Mouse (Mus musculus) bone marrow macrophage, adult 2 months (primary cell): Measurements from ENCODE around the gene Apof. TPM values are rescaled to one million over a fixed set of nuclear protein-coding genes. Genes with fewer than 3 reads are reported as not detected.
"Not testable (repeated sequence)": the region's sequence is repeated elsewhere in the genome, so short reads cannot be mapped to it uniquely, and the experiment has no call there.

Experiments used
- H3K27ac ChIP-seq: 2 replicates; pipeline ENCODE4 v1.5.1; 2012; ENCODE audit warnings: low read depth, low read length; ENCODE audit not compliant: insufficient read depth
- H3K4me1 ChIP-seq: 2 replicates; pipeline ENCODE4 v1.6.1; 2012; ENCODE audit warnings: low read length; ENCODE audit not compliant: control insufficient read depth, insufficient read depth
- H3K4me3 ChIP-seq: 2 replicates; pipeline ENCODE4 v1.5.1; 2012; ENCODE audit warnings: mild to moderate bottlenecking, low read length, moderate library complexity; ENCODE audit not compliant: insufficient read depth
- CTCF ChIP-seq: IDR thresholded peaks from 2 replicates; pipeline ENCODE4 v1.5.1; 2012; ENCODE audit warnings: low read depth, mild to moderate bottlenecking, low read length, moderate library complexity
- POLR2A ChIP-seq: IDR thresholded peaks from 2 replicates; pipeline ENCODE4 v1.6.1; 2012; ENCODE audit warnings: mild to moderate bottlenecking, low read depth, low read length, borderline replicate concordance
- polyA plus RNA-seq: library from polyadenylated mRNA; stranded (reverse); fragments of >200 nt; gene quantifications from 2 replicates; pipeline ENCODE4 v1.2.4, GENCODE M21; 2012; ENCODE audit not compliant: missing spikeins, insufficient read depth, insufficient read length

Apof gene
- polyA plus RNA-seq, 1 experiment, result not detected

GRCm38 (mm10) chr10:128271883-128272282 lies 3.4 kb downstream of the Apof start:
- TF ChIP-seq CTCF (no peak), POLR2A (no peak)
- Histone ChIP-seq H3K4me3 (no peak overlapping the region; the same call in 1 of the 2 replicates), H3K27ac (no peak overlapping the region)

GRCm38 (mm10) chr10:128272819-128273439 lies 4.5 kb downstream of the Apof start:
- H3K4me1 ChIP-seq, H3K27ac ChIP-seq, H3K4me3 ChIP-seq: not testable (repeated sequence)

More at GRCm38 (mm10) chr10:128271883-128272282, 3.4 kb downstream of the Apof start:
- H3K4me1 ChIP-seq, result peaks cover 8% of the 10 kb centered on the region; the same call in 1 of the 2 replicates

DNA sequence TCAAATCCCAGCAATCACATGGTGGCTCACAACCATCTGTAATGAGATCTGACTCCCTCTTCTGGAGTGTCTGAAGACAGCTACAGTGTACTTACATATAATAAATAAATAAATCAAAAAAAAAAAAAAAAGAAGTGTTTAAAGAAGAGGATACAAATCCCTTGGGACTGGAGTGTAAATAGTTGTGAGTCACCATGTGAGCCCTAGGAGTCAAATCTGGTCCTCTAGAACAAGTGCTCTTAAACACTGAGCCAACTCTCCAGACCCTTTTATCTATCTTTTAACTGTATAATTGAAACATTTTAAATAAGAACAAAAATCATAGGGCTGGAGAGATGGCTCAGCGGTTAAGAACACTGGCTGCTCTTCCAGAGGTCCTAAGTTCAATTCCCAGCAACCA lies 6.9 kb downstream of the Apof start:
- H3K4me3 ChIP-seq, H3K4me1 ChIP-seq, H3K27ac ChIP-seq: not testable (repeated sequence)

- no peaks in the 10 kb centered on the region for H3K4me1 ChIP-seq
- H3K4me3 ChIP-seq, result no peak overlapping the region
- TF ChIP-seq CTCF (no peak), POLR2A (no peak)
- H3K27ac ChIP-seq, result no peak overlapping the region
Observed at GRCm38 (mm10) chr10:128278158-128278557, 9.7 kb downstream of the Apof start.

- no peaks in the 10 kb centered on the region for H3K4me1 ChIP-seq
- TF ChIP-seq CTCF (no peak), POLR2A (no peak)
- no peak overlapping the region for H3K27ac ChIP-seq
- H3K4me3 ChIP-seq, result no peak overlapping the region
Observed at GRCm38 (mm10) chr10:128280943-128281342, 12.5 kb downstream of the Apof start.

DNA sequence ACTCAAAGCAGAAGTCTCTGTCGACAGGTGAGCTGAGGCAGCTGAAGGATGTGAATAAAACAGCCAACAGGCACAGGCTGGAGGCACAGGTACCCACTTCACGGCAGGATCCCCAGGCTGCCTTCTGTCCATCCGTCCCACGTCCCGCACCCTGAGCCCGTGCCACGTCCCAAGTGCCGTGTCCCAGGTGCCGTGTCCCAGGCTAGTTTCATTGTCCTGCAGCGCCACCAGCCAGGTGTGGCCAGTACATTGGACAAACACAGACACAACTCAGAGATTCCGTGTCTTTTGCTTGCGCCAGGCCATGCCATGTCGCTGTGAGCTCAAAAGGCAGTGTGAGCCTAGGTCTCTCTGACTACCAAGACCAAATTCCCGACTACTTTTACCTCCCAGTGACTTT lies 13.2 kb downstream of the Apof start:
- no peak for TF ChIP-seq CTCF
- no peak for TF ChIP-seq POLR2A
- Histone ChIP-seq H3K27ac (no peak overlapping the region), H3K4me3 (no peak overlapping the region), H3K4me1 (peaks cover 5% of the 10 kb centered on the region)

DNA sequence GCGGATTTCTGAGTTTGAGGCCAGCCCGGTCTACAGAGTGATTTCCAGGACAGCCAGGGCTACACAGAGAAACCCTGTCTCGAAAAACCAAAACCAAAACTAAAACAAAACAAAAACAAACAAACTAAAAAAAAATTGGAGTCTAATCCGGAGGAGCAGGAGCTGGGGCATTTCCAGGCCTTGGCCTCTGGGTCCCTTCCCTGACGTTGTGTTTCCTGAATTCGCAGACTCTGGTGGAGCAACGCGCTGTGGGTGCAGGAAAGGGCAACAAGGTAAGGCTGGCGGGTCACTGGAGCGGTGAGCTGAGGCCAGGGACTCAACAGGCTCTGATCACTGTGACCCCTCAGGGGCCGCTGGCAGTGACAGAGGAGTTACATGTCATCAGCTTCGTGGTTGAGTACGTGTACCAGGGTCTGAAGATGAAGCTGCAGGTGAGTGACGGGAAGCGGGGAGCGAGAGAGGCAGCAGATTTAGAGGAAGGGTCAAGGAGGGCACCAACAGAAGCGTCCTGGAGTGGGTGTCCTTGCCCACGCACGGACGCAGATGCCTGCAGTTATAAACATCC lies 14.5 kb downstream of the Apof start:
- Histone ChIP-seq H3K4me1 (peaks cover 9% of the 10 kb centered on the region), H3K27ac (no peak overlapping the region), H3K4me3 (no peak overlapping the region)
- TF ChIP-seq CTCF, result no peak
- no peak for TF ChIP-seq POLR2A

DNA sequence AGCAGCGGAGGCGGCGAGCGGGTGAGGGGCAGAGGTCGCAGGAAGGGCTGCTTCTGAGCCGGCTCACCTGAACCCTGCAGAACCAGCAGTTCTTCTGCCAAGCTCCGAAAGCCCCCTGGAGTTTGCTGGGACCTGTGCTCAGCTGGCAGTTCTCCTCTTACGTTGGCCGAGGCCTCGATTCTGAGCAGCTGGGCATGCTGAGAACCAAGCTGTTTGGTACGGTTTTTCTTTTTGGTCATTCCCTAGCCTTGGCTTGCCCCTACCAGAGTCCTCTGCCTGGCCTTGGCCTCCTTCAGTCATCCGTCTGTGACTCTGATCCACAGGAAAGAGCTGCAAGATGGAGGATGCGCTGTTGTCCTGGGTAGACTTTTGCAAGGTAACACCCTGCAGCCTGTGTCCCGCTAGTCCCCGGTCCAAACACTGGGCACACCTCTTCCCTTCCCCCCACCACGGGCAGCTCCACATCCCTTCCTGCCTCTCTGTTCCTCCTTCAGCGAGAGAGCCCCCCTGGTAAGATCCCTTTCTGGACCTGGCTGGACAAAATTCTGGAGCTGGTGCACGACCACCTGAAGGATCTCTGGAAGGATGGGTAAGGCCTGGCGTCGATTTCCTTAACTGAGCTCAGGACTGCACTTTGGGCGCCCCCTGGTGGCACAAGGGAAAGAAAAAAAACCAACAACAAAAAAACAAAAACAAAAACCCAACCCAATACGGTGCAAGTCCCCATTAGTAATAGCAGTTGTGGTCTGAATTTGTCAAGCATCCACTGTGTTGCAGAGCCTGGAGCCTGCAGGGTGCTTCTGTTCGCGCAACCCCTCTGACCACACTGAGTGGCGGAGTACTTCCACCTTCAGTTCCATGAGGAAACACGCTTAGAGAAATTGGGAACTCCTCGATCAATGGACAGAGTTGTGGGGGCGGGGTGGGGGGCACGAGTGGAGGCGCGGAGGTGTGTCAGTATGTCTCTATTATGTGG lies 15.4 kb downstream of the Apof start:
- Histone ChIP-seq H3K4me3 (no peak overlapping the region), H3K27ac (no peak overlapping the region), H3K4me1 (peaks cover 9% of the 10 kb centered on the region)
- TF ChIP-seq CTCF (peak; percentile 94), POLR2A (no peak)

- not testable (repeated sequence) for H3K4me1 ChIP-seq, H3K4me3 ChIP-seq, H3K27ac ChIP-seq
Observed at GRCm38 (mm10) chr10:128290594-128290993, 22.1 kb downstream of the Apof start.

GRCm38 (mm10) chr10:128296370-128297090 lies 28.1 kb downstream of the Apof start:
- no peak overlapping the region for H3K4me3 ChIP-seq
- H3K27ac ChIP-seq, result no peak overlapping the region
- TF ChIP-seq POLR2A, result no peak
- TF ChIP-seq CTCF, result no peak
- H3K4me1 ChIP-seq, result peaks cover 27% of the 10 kb centered on the region
